Mouse (Mus musculus): Measurements from ENCODE around the gene Gm2431.
"Not testable (repeated sequence)": the region's sequence is repeated elsewhere in the genome, so short reads cannot be mapped to it uniquely, and the experiment has no call there.

The Gm2431 gene

GRCm38 (mm10) chr7:142258254-142258653 lies at the start of gene Gm2431:
TSS of gene Gm2431 (minus strand) at chr7:142258354.
- DNase-seq (ENCODE audit: low spot score in 2 of 2), result not testable (repeated sequence)

GRCm38 (mm10) chr7:142303929-142304328 lies 45.8 kb upstream of the Gm2431 start:
- DNase-seq (ENCODE audit: low spot score in 2 of 2), result not testable (repeated sequence)

GRCm38 (mm10) chr7:142303249-142303648 lies 45.1 kb upstream of the Gm2431 start, which contains the start of gene Krtap5-4:
TSS of gene Krtap5-4 (plus strand) at chr7:142303549.
- no peak for DNase-seq (ENCODE audit: low spot score in 2 of 2)

GRCm38 (mm10) chr7:142297018-142297417 lies 38.9 kb upstream of the Gm2431 start, which contains the start of gene Krtap5-1:
TSS of gene Krtap5-1 (minus strand) at chr7:142297118.
- DNase-seq (ENCODE audit: low spot score in 2 of 2), result not testable (repeated sequence)

GRCm38 (mm10) chr7:142296108-142296507 lies 38.0 kb upstream of the Gm2431 start:
- DNase-seq (ENCODE audit: low spot score in 2 of 2), result not testable (repeated sequence)

- no peak for DNase-seq (ENCODE audit: low spot score in 2 of 2)
Measured at GRCm38 (mm10) chr7:142295418-142295817, 37.3 kb upstream of the Gm2431 start.

- peak in 1 of 2 experiments; percentile 13 for DNase-seq (ENCODE audit: low spot score in 2 of 2)
Measured at GRCm38 (mm10) chr7:142293851-142294250, 35.7 kb upstream of the Gm2431 start.

GRCm38 (mm10) chr7:142285910-142286612 lies 27.9 kb upstream of the Gm2431 start:
- not testable (repeated sequence) for DNase-seq (ENCODE audit: low spot score in 2 of 2)

GRCm38 (mm10) chr7:142285130-142285835 lies 27.1 kb upstream of the Gm2431 start:
- DNase-seq (ENCODE audit: low spot score in 2 of 2), result peak; percentile 6 to 24

GRCm38 (mm10) chr7:142284615-142285080 lies 26.5 kb upstream of the Gm2431 start:
- DNase-seq (ENCODE audit: low spot score in 2 of 2), result peak; percentile 91 to 93

GRCm38 (mm10) chr7:142284023-142284591 lies 26.0 kb upstream of the Gm2431 start:
- DNase-seq (ENCODE audit: low spot score in 2 of 2), result peak; percentile 23 to 35

GRCm38 (mm10) chr7:142282847-142283246 lies 24.7 kb upstream of the Gm2431 start:
- DNase-seq (ENCODE audit: low spot score in 2 of 2), result not testable (repeated sequence)

- DNase-seq (ENCODE audit: low spot score in 2 of 2), result not testable (repeated sequence)
Measured at GRCm38 (mm10) chr7:142279291-142279690, 21.1 kb upstream of the Gm2431 start.

GRCm38 (mm10) chr7:142278183-142278582 lies 20.0 kb upstream of the Gm2431 start:
- DNase-seq (ENCODE audit: low spot score in 2 of 2), result peak; percentile 49 to 63

- DNase-seq (ENCODE audit: low spot score in 2 of 2), result not testable (repeated sequence)
Measured at GRCm38 (mm10) chr7:142274263-142274662, 16.1 kb upstream of the Gm2431 start, which contains the start of gene Gm4559. TSS of gene Gm4559 (minus strand) at chr7:142274363.

GRCm38 (mm10) chr7:142255517-142255916 lies 2.6 kb downstream of the Gm2431 start:
- peak; percentile 27 to 41 for DNase-seq (ENCODE audit: low spot score in 2 of 2)

GRCm38 (mm10) chr7:142249824-142250223 lies 8.3 kb downstream of the Gm2431 start:
- peak; percentile 26 to 33 for DNase-seq (ENCODE audit: low spot score in 2 of 2)

GRCm38 (mm10) chr7:142240978-142241377 lies 17.2 kb downstream of the Gm2431 start, which contains the start of gene Gm40460:
TSS of gene Gm40460 (minus strand) at chr7:142241078.
- no peak for DNase-seq (ENCODE audit: low spot score in 2 of 2)

- no peak for DNase-seq (ENCODE audit: low spot score in 2 of 2)
Measured at GRCm38 (mm10) chr7:142231540-142231939, 26.6 kb downstream of the Gm2431 start.

- not testable (repeated sequence) for DNase-seq (ENCODE audit: low spot score in 2 of 2)
Measured at GRCm38 (mm10) chr7:142229871-142230270, 28.3 kb downstream of the Gm2431 start, which contains the start of gene Krtap5-5. TSS of gene Krtap5-5 (minus strand) at chr7:142229971.

- no peak for DNase-seq (ENCODE audit: low spot score in 2 of 2)
Measured at GRCm38 (mm10) chr7:142224518-142224917, 33.6 kb downstream of the Gm2431 start.

- DNase-seq (ENCODE audit: low spot score in 2 of 2), result not testable (repeated sequence)
Measured at GRCm38 (mm10) chr7:142212136-142212535, 46.0 kb downstream of the Gm2431 start.
